Mouse (Mus musculus) hindbrain, embryonic 16.5 days (tissue): ENCODE results near the gene Nell1. TPM values are rescaled to one million over a fixed set of nuclear protein-coding genes. Genes with fewer than 3 reads are reported as not detected.

Experiments
- ATAC-seq: fragments of 200-750 bp; cut with Nextera tagmentation; 2 replicates; pipeline ENCODE4 v1.8.0; 2017; ENCODE audit warnings: moderate TSS enrichment, moderate library complexity
- H3K27ac ChIP-seq: fragments of 300-500 bp; sonication (generic); 2 replicates; pipeline ENCODE4 v1.5.1; 2014; ENCODE audit warnings: low read depth, mild to moderate bottlenecking, control low read depth, low read length, moderate library complexity
- H3K27me3 ChIP-seq: fragments of 300-500 bp; sonication (generic); replicated peaks from 2 replicates; pipeline ENCODE4 v1.6.1; 2014; ENCODE audit warnings: low read length; ENCODE audit not compliant: control insufficient read depth, insufficient read depth
- H3K36me3 ChIP-seq: fragments of 300-500 bp; sonication (generic); 2 replicates; pipeline ENCODE4 v1.6.1; 2014; ENCODE audit warnings: mild to moderate bottlenecking, low read length, moderate library complexity, mixed read lengths; ENCODE audit not compliant: control insufficient read depth, insufficient read depth
- H3K4me1 ChIP-seq: fragments of 300-500 bp; sonication (generic); 2 replicates; pipeline ENCODE4 v1.6.1; 2014; ENCODE audit warnings: low read depth, low read length; ENCODE audit not compliant: control insufficient read depth, insufficient read depth
- H3K4me2 ChIP-seq: fragments of 300-500 bp; sonication (generic); 2 replicates; pipeline ENCODE4 v1.6.1; 2014; ENCODE audit warnings: mild to moderate bottlenecking, low read length, control low read depth, moderate library complexity
- H3K4me3 ChIP-seq: fragments of 300-500 bp; sonication (generic); 2 replicates; pipeline ENCODE4 v1.5.1; 2014; ENCODE audit warnings: mild to moderate bottlenecking, low read length, control low read depth, moderate library complexity
- H3K9ac ChIP-seq: fragments of 300-500 bp; sonication (generic); 2 replicates; pipeline ENCODE4 v1.6.1; 2014; ENCODE audit warnings: low read depth, mild to moderate bottlenecking, control low read depth, low read length, moderate library complexity
- H3K9me3 ChIP-seq: fragments of 300-500 bp; sonication (generic); 2 replicates; pipeline ENCODE4 v1.6.1; 2014; ENCODE audit warnings: mild to moderate bottlenecking, low read length, moderate library complexity; ENCODE audit not compliant: control insufficient read depth
- WGBS: fragments of 180-500 bp; shearing (Covaris S2); extraction: QIAGEN DNeasy Blood & Tissue Kit; methylation state at CpG from one replicate; pipeline ENCODE4 v1.1.7; 2014; 5-methylcytosine and 5-hydroxymethylcytosine counted together
- polyA plus RNA-seq: library from polyadenylated mRNA; unstranded; fragments of >200 nt; fragmentation: Nextera tagmentation; extraction: Ambion mirVana; gene quantifications from 2 replicates; pipeline ENCODE4 v1.2.1, GENCODE M21; 2015

Gene Nell1
- polyA plus RNA-seq, 1 experiment from 2014 or later = 38.2 TPM

GRCm38 (mm10) chr7:50429725-50430124, 455.1 kb downstream of the Nell1 start:
- Histone ChIP-seq H3K9me3 (no peaks in the 10 kb centered on the region), H3K36me3 (no peaks in the 10 kb centered on the region), H3K27ac (no peak overlapping the region), H3K27me3 (no peaks in the 10 kb centered on the region), H3K9ac (no peak overlapping the region), H3K4me1 (no peaks in the 10 kb centered on the region), H3K4me2 (no peak overlapping the region), H3K4me3 (no peak overlapping the region)
- WGBS = 94% methylated on average over 5 of the region's 5 CpGs
- ATAC-seq = no peak

GRCm38 (mm10) chr7:50441237-50441636, 466.6 kb downstream of the Nell1 start:
- no peak overlapping the region for H3K9ac ChIP-seq
- no peak for ATAC-seq
- H3K27me3 ChIP-seq = no peaks in the 10 kb centered on the region
- H3K4me3 ChIP-seq = no peak overlapping the region
- H3K4me2 ChIP-seq = no peak overlapping the region
- no peaks in the 10 kb centered on the region for H3K9me3 ChIP-seq
- H3K36me3 ChIP-seq = no peaks in the 10 kb centered on the region
- H3K4me1 ChIP-seq = no peaks in the 10 kb centered on the region
- no peak overlapping the region for H3K27ac ChIP-seq

GRCm38 (mm10) chr7:50447316-50447715, 472.7 kb downstream of the Nell1 start:
- WGBS = 76% methylated on average over 4 of the region's 4 CpGs
- Histone ChIP-seq H3K27me3 (no peaks in the 10 kb centered on the region), H3K4me3 (no peak overlapping the region), H3K4me2 (no peak overlapping the region), H3K36me3 (no peaks in the 10 kb centered on the region), H3K4me1 (no peaks in the 10 kb centered on the region), H3K9me3 (no peaks in the 10 kb centered on the region), H3K27ac (no peak overlapping the region), H3K9ac (no peak overlapping the region)
- no peak for ATAC-seq

GRCm38 (mm10) chr7:50467742-50468141, 493.1 kb downstream of the Nell1 start:
- Histone ChIP-seq H3K9ac (no peak overlapping the region), H3K4me2 (no peak overlapping the region), H3K4me3 (no peak overlapping the region), H3K27me3 (no peaks in the 10 kb centered on the region), H3K4me1 (no peaks in the 10 kb centered on the region), H3K27ac (no peak overlapping the region), H3K9me3 (no peaks in the 10 kb centered on the region), H3K36me3 (no peaks in the 10 kb centered on the region)
- 93% methylated on average over 6 of the region's 6 CpGs for WGBS
- ATAC-seq = no peak

GRCm38 (mm10) chr7:50470555-50470954, 495.9 kb downstream of the Nell1 start:
- H3K4me2 ChIP-seq = no peak overlapping the region
- no peak overlapping the region for H3K4me3 ChIP-seq
- H3K27ac ChIP-seq = no peak overlapping the region
- no peak overlapping the region for H3K9ac ChIP-seq
- ATAC-seq = no peak
- H3K36me3 ChIP-seq = no peaks in the 10 kb centered on the region
- H3K27me3 ChIP-seq = no peaks in the 10 kb centered on the region
- no peaks in the 10 kb centered on the region for H3K4me1 ChIP-seq
- no peaks in the 10 kb centered on the region for H3K9me3 ChIP-seq
- 77% methylated on average over 3 of the region's 3 CpGs for WGBS

- WGBS = 56% methylated on average over 4 of the region's 4 CpGs
Observed at GRCm38 (mm10) chr7:50482011-50482410, 507.3 kb downstream of the Nell1 start.

GRCm38 (mm10) chr7:50485304-50485703, 510.6 kb downstream of the Nell1 start:
- Histone ChIP-seq H3K9me3 (no peaks in the 10 kb centered on the region), H3K27ac (no peak overlapping the region), H3K27me3 (no peaks in the 10 kb centered on the region), H3K36me3 (no peaks in the 10 kb centered on the region), H3K4me3 (no peak overlapping the region), H3K4me1 (no peaks in the 10 kb centered on the region), H3K9ac (no peak overlapping the region), H3K4me2 (no peak overlapping the region)
- WGBS = 21% methylated on average over 1 of the region's 1 CpGs
- ATAC-seq = no peak

More at GRCm38 (mm10) chr7:50482011-50482410, 507.3 kb downstream of the Nell1 start:
- Histone ChIP-seq H3K4me1 (no peaks in the 10 kb centered on the region), H3K9me3 (no peaks in the 10 kb centered on the region), H3K27ac (no peak overlapping the region), H3K4me3 (no peak overlapping the region), H3K36me3 (no peaks in the 10 kb centered on the region), H3K4me2 (no peak overlapping the region), H3K27me3 (no peaks in the 10 kb centered on the region), H3K9ac (no peak overlapping the region)
- ATAC-seq = no peak

GRCm38 (mm10) chr7:50486884-50487420, 512.3 kb downstream of the Nell1 start:
- WGBS = 79% methylated on average over 4 of the region's 4 CpGs

GRCm38 (mm10) chr7:50501562-50501961, 526.9 kb downstream of the Nell1 start:
- Histone ChIP-seq H3K9me3 (no peaks in the 10 kb centered on the region), H3K4me1 (no peaks in the 10 kb centered on the region), H3K4me2 (no peak overlapping the region), H3K36me3 (no peaks in the 10 kb centered on the region), H3K27me3 (no peaks in the 10 kb centered on the region), H3K4me3 (no peak overlapping the region), H3K9ac (no peak overlapping the region), H3K27ac (no peak overlapping the region)
- ATAC-seq = peak; percentile 42
- WGBS = 62% methylated on average over 4 of the region's 4 CpGs

More at GRCm38 (mm10) chr7:50486884-50487420, 512.3 kb downstream of the Nell1 start:
- H3K4me2 ChIP-seq = no peak overlapping the region
- no peaks in the 10 kb centered on the region for H3K4me1 ChIP-seq
- H3K27ac ChIP-seq = no peak overlapping the region
- H3K4me3 ChIP-seq = no peak overlapping the region
- no peak overlapping the region for H3K9ac ChIP-seq
- H3K27me3 ChIP-seq = no peaks in the 10 kb centered on the region
- no peak for ATAC-seq
- no peaks in the 10 kb centered on the region for H3K36me3 ChIP-seq
- H3K9me3 ChIP-seq = no peaks in the 10 kb centered on the region

- H3K4me3 ChIP-seq = no peak overlapping the region
- ATAC-seq = no peak
- no peak overlapping the region for H3K9ac ChIP-seq
- H3K36me3 ChIP-seq = no peaks in the 10 kb centered on the region
- no peaks in the 10 kb centered on the region for H3K27me3 ChIP-seq
- no peak overlapping the region for H3K4me2 ChIP-seq
- H3K4me1 ChIP-seq = no peaks in the 10 kb centered on the region
- H3K27ac ChIP-seq = no peak overlapping the region
- H3K9me3 ChIP-seq = no peaks in the 10 kb centered on the region
Observed at GRCm38 (mm10) chr7:50507047-50507446, 532.4 kb downstream of the Nell1 start.
